Mouse (Mus musculus) thymus, postnatal 14 days (tissue): ENCODE measurements at regions not wholly inside any gene's neighbourhood (a gene's known extent, or its start where the extent isn't known, plus 50 kb on each side); places are given as distances from the start of the nearest gene placed in this dataset.

Experiments used
- DNase-seq: peaks from one replicate; pipeline ENCODE4 v3.0.0; 2021

DNA sequence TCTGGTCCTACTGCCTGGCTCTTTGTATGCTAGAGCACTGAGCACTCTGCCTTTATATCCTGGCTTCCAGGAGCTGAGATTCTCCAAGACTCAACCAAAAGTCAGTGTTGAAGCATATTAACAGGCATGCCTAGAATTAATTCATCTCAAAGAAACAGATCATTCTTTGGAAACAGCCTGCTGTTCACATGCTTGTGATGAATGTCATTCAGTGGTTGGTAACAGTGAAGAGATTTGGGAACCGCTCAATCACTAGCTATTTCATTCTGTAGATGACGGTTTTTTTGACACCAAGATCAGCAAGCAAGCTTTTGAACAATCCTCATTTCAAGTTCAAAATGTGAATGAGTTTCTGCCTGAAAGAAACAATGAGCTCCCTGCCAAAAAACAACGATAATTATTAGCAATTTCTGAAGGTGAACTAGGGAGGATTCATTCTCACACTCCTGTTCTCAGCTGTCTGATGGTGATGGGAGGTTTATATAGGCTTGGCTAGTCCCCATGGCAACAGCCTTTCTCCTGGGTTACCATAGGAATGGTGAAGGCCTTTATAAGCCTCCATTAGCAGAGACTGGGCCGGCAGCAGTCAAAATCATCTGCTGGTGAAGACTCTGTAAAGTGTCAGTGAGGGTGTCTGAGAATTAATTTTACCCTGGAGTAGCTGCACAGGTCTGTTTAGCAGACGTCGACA lies 272.6 kb upstream of the Nr4a3 start:
- no peak for DNase-seq

DNA sequence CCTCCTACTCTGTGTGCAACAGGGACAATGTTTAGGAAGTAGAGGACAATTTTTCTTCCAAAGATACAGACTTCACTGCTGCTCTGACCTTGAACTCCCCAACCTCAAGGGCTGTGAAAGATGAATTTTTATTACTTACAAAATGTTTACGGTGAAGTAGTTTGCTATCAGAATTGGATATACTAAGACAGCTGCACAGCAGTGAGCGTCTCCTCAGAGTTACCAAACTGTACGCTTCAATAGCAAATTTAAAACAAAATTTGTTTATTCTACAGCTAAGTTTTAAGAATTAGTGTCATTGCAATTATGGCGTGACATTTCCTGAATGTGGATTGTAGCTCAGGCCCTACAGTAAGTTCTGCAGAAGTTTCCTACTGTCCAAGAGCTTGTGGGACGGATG lies 270.3 kb upstream of the Nr4a3 start:
- no peak for DNase-seq

DNA sequence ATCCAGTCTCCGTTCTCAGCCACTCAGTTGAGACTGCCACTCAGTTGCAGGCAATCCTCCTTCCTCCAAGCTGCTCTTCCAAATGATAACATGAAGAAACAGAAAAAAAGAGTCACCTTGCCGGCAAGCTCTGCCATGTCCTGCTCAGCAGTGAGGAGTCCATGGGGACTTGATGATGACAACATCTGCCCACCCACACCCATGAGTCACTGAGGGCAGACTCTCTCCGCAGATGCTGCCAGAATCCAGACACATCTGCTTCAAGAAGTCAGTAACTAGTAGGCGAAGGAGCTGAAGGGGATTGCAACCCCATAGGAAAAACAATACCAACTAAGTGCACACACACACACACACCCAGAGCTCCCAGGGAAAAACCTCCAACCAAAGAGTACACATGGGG lies 263.9 kb upstream of the Nr4a3 start:
- no peak for DNase-seq

DNA sequence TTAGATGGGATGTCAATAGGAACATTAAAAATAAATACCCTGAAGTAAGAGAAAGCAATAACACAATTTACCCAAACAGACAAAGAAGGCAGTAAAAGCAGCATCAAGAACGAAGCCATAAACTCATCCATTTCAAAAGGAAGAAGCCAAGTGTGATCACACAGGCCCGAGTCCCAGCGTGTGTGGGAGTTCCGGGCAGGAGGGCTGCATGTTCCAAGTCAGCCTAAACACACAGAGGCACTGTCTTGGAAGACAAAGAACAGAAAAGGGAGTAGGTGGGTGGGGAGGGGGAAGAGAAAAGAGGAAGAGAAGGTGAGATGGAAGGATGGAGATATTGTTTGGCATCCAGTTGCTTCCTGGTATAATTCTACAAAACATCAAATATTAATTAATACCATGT lies 248.0 kb upstream of the Nr4a3 start:
- DNase-seq: no peak

DNA sequence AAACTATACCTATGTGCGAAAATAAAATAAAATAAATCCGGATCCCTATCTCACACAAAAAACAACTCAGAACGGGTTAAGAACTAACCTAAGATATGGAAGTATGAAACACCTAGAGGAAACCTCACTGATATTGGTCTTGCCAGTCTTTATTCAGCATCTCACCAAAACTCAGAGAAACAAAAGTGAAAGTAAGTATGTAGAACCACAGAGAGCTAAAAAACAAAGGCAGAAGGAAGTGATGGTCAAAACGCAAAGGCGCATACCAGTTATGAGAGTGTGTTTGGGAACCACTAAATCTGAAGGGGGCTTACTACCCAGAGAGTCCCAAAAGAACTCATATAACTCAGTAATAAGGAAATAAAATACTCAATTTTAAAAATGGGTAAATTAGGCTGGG lies 245.8 kb upstream of the Nr4a3 start:
- peak; percentile 6 for DNase-seq

DNA sequence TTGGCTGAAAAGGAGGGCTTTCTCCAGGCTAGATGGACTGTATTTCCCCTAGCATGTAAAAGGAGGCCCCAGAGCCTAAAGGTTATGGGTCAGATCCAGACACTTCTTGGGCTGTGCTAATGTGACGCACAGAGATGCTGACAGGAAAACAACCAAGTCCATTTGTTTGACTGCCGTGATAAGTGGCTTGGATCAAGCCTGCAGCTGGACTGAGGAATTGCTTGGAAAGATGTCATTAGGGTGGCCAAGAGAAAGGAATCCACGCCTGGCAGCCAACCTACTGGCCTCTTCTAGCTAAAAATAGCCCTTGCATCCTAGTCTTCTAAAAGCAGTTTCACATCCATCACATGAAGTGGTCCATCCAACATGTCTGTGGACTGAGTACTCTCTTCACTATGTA lies 241.8 kb upstream of the Nr4a3 start:
- no peak for DNase-seq

DNA sequence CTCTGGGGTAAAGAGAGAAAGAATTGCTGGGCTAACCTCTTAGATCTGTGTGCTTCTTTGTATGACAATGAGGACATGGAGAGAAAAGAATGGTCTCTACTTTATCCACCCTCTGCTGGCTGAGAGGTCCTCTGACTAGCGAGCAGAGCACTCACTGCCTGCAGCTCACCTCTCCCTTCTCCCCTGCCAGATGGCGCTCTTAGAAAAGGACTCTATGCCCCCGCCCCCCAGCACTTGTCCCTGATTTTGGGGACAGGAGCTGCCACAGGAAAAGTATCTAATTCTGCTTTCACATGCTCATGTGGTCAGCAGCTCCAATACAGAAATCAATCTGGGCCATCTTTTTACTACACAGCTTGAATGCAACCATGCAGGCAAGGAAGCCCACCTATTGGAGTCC lies 237.1 kb upstream of the Nr4a3 start:
- no peak for DNase-seq

DNA sequence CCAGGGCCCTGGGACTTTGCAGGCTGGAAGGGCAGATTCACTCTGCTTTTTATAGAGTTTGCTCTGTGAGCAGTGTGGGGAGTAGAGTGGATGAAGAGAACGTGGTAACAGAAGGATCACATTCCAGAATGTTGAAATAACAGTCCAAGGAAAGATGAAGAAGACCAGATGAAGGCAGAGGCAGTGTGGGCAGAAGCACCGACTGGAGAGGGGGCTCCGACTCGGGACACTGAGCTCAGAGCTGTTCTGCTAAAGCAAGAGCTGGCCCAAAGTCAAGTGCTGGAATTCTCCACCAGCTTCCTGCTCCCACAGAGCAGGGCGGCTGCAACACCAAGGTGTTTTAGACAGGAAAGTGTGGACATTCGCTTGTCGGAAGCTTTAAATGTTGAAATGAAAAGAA lies 230.9 kb upstream of the Nr4a3 start:
- DNase-seq: no peak

DNA sequence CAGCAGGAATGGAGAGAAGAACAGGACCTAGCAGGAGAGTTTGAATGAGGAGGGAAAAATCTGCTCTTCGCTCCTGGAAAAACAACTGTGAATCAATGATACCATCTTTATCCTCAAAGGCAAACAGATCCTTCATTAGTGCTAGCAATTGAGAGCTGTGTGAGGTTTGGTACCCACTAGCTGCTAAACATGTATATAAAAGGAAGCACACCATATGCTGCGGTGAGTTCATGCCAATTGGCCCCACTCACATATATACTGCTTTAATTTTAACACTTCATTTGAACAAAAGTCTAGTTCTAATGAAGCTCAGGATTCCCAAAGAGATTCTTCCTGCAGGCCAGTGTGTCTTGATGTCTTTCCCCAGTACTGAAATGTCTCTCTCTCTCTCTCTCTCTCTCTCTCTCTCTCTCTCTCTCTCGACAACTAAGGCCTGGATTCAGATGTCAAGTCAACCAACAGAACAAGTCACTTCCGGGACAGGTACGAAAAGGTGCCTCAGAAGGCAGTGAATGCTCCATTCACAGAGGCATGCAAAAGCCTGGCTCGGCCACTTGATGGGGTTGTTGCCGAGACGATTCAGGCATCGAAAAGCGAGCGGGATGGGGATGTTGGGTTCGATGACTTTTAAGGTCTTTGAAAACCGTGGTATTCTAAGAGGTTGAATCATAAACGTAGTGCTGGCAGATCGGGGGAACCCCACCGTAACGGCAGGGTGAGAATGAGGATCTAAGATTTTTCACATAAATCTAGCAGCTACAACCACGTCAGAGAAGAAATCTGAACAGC lies 226.4 kb upstream of the Nr4a3 start:
- no peak for DNase-seq

DNA sequence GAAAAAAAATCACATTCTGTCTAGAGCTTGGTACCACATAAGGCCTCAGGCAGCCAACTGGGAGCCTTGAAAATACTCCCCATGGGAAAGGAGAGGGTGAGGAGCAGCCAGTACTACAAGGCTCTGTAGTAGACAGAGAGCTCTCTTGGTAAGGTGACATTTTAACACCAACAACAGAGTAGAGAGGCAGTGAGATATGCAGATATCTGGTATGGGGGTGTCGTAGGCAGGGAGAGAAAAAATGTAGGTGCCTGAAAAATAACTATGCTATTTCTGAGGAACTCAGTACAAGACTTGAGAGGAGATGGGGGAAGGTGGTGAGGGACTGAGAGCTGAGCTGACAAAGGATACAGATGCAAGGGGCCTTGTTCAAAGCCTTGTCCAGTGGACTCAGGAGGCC lies 224.4 kb upstream of the Nr4a3 start:
- no peak for DNase-seq

DNA sequence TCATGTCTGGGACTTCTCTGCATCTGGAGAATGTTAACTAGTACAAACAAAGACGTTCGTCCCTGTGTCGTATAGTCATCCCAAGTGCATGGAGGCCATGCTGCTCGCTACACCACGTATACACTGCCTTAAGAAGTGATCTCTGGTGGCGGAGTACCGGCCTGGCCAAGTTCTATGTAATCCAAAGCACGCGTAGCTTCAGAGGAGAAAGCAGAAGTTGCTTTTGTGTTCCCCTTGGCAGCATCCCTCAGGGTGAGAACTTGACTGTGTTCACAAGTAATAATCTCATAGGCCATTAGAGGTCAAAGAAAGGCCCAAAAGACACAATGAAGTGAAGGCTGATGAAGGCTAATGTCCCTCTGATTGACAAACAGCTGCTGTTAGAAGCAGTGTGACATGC lies 221.7 kb upstream of the Nr4a3 start:
- no peak for DNase-seq

DNA sequence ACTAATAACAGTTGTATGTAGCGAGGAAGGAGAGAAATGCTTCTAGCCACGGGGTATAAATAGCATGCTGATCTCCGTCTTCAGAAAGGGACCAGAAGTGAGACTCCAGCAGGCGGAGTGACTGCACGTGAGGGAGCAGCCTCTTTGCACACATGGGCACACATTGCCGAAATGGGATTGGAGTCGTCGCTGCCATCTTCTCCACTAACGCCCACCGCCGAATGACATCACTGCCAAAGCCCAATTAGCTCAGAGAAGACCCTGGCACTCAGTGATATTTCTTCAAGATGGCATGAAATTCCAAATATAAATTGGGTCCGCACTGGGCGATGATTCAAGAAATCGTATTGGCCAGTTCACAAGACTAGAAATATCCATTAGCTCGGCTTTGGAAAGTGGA lies 220.9 kb upstream of the Nr4a3 start:
- no peak for DNase-seq

DNA sequence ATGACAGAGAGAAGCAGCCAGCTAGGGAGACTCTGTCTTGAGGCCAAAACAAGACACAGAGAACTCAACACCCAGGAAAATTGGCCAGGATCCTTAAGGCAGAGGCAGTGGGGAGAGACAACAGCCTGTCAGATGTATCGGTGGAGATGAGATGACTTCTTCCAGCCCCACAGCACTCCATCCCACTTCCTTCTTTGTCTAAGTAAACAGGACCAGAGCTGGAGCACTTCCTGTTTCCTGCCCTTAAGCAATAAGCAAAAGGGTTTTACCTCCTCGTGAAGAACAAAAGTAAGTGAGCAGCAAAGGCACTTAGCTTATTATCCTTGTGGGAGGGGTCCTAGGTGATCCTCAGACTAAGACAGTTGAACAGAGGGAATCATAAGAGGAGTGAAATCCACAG lies 212.0 kb upstream of the Nr4a3 start:
- no peak for DNase-seq

DNA sequence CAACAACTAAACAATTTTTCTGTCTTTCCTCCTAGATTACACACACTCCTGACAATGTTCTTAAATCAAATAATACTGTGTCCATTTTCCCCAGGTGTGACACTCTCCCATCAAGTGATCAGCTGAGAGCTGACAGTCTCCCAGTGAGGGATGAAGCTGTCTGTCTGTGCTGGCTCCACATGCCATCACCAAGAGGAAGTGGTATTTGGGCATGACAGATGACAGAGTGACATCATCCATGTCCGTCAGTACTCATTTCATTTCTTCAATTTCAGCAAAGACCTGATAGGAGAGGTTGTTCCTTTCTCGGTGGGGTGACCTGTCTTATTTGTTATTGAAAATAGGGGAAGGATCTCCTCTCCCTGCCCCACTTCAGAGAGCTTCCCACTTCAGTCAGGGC lies 206.5 kb upstream of the Nr4a3 start:
- no peak for DNase-seq

DNA sequence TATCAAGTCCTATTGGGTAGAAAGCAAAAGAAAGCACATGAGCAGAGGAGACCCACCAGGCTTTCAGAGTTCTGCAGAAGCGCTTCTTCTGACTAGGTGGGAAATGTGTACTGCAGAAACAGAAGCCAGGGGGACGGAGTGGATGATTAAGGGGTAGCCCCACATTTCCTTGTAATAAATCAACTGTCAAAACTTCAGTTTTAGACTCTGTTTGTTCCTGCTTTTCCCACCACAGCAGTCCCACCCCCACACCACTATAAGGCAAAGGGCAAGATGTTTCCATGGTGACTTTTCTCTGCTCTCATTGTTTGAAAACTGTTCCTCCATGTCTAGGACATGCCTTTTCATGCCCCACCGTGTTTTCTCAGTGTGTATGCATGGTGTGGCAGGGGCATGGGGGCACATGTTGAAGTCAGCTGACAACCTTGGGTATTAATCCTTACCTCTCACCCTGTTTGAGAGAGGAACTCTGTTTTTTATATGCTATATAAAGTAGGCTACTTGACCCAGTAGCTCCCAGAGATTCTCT lies 202.8 kb upstream of the Nr4a3 start:
- no peak for DNase-seq

DNA sequence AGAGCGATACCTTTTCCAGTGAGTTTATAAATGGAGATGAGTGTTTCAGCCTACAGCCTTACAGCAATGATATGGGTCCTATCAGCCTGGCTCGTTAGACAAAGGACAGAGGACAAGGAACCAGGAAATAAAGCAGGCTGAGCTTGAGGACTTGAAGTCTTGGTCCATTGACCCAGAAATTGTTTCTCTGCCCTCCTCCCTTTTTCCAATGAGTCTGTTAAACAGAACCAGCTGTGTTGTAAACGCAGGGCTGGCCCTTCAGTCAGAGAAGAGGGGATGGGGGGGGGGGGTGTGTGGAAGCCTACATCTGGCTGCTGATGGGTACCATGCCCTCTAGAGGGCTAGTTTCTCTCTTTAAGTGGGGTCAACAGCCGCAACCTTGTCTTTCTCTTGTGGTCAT lies 199.7 kb upstream of the Nr4a3 start:
- no peak for DNase-seq

DNA sequence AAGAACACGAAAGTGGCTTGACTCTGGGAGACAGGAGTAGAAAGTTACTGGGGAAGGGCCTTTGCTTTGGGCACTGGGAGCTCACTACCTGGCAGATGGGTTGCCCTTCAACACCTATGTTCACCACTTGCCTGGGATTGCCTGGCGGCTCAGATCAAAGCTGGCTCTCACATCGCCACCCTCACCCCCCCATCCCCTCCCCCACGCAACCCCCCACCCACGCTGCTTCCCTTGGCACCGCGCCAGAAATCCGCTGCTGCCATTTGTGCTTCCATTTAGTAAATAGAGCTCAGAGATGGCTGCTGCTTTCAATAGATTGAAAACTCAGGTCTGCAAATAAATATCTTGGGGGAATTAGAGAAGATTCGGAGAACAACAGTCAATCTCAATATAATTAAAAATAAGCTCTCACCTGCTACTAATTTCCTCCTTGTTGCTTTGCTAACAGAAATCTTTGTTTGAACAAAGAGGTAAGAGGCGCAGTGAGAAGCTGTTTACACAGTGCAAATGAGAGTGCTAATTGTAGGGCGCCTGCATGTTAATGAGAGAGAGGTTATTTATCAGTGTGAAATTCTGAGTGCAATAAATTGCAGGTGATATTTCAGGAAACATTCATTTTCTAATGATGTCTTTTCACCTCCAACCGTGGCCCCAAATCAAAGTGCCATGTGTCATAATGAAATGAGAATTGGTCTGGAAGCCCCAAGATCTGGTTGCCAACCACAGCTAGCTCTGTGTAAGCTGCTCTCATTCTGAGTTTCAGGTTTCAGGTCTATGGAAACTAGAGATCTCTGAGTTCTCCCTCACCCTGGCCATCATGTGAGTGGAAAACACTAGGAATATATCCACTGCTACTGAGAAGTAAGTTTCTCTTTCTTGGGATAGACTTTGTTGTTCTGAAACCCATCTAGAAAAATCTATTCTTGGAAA lies 198.3 kb upstream of the Nr4a3 start:
- no peak for DNase-seq

DNA sequence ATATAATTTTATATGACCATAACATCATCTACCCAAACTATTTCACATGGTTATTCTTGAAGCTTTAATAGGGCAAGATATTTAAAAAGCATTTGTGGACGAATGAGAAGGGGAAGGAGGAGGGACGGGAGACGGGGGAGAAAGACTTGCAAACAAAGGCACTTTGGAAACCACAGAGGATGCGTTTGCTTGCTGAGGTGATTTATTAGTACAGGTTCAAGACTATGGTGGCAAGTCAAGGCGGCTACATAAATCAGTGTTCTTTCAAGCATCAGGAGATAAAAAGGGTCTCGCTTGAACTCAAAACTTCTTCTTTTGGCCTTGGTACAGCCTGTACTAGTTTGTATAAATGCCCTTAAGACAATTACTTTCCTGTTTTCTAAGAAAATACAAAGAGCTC lies 183.8 kb upstream of the Nr4a3 start:
- no peak for DNase-seq

DNA sequence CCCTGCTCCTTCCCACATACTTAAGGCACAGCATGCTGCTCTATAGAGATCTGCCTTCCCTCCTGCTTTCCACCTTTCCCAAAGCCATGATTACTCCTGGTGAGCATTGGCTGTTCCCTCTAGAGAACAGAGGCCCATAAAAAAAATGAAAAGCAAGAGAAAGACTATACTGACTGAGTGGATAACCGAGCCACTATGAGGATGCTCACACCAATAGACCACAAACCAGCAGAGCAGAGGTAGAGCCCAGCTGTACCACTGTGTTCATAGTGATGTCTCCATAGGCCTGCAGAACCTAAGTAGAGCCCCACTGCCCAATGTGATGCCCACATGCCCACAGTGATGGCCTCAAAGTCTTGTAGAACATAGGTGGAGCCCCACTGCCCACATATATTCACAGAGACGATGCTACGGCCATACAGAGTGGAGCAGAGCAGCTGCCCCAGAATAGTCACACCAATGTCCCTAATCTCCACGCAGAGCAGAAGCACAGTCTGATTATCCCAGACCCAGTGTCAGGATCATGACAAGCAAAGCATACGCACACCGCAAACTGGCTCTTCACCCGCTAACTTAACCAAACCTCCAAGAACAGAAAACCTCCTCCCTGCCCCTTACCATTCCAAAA lies 174.8 kb upstream of the Nr4a3 start:
- DNase-seq: no peak

DNA sequence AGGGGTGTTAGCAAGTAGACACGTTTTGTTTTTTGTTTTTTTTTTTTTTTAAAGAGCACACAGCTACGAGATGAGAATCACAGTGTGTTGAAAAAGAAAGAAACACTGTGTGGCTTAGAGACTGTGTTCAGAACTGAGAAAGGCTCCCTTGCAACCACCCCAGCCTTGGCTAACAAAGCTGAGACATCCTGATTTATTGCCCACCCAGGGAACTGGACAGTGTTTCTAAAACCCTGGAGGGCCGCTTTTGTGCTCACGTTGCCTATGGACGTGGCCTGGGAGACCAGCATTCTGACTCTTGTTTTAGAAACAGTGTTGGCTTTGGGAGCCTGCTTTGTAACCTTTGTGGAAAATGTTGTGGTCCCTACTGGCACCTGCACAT lies 174.3 kb upstream of the Nr4a3 start:
- no peak for DNase-seq

DNA sequence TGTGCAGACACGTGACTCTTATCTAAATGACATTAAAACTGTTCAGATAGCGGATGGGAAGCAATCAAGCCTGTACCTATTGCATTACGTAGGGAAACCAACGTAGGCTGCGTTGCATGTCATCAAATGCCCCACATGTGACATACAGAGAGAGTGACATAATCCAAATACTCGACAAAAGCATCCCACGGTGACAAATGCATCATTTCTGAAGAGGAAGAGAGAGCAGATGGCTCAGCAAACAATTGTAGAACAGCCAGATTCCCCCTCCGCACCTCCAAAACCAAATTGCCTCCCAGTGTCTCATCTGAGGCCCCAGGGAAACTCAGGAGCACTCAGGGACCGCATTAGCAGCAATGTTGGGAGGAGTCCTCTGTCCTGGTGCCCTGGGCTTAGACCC lies 163.4 kb upstream of the Nr4a3 start:
- DNase-seq: no peak

DNA sequence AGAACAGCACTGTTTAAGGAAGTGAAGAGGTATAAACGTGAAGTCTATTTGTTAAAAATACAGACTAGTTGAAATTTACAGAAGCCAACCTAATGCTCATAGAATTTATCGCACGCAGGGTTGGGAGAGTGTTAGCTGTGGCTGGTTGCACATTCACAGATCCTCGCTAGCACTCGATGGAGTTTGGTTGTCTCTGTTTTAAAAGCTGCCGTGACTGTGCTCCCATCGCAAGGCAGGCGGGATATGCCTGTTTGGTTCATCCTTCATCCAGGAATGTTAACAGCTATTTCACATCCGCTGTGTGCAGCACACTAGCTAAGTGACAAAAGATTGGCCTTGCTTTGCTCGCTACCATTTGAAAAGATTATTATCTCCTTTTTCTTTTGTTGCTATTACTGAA lies 162.9 kb upstream of the Nr4a3 start:
- no peak for DNase-seq

DNA sequence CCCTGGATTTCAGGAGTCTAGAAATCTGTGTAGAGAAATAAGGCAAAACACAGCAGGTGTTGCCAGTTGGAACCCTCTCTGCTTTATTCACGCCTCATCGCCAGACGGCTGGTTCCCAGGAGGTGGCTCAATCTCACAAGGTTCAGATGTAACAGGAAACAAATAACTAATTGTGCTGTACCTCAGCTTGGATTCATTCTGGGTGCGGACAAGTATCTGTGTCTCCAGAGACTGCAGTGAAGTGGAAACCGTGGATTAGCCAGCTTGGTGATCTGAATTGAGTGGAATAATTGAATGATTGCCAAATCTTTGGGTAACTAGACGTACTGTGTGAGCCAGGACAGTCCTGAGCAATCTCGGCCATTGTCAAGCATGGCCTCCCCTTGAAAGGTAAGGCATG lies 145.4 kb upstream of the Nr4a3 start:
- DNase-seq: no peak
